Mouse (Mus musculus): Measurements from ENCODE around the gene Gm6164.
"Not testable (repeated sequence)": the region's sequence is repeated elsewhere in the genome, so short reads cannot be mapped to it uniquely, and the experiment has no call there.

The Gm6164 gene

GRCm38 (mm10) chr7:20205507-20205906, at the start of gene Gm6164:
Gene Gm6164, minus strand, starts transcription at chr7:20205607.
- in situ Hi-C loops (cut with MboI; ENCODE audit: low pct_unique_long_range_greater_than_20kb in 1 of 2, low sequenced_read_pairs in 2 of 2, unreplicated experiment in 1 of 2), result not testable (repeated sequence)

GRCm38 (mm10) chr7:20233728-20234127, 28.3 kb upstream of the Gm6164 start, which contains the start of gene Gm4498:
Gene Gm4498, minus strand, starts transcription at chr7:20233828.
- in situ Hi-C loops (cut with MboI; ENCODE audit: low pct_unique_long_range_greater_than_20kb in 1 of 2, low sequenced_read_pairs in 2 of 2, unreplicated experiment in 1 of 2), result not testable (repeated sequence)

GRCm38 (mm10) chr7:20193410-20193809, 12.0 kb downstream of the Gm6164 start, which contains the start of gene Vmn1r95:
Gene Vmn1r95, plus strand, starts transcription at chr7:20193710.
- in situ Hi-C loops (cut with MboI; ENCODE audit: low pct_unique_long_range_greater_than_20kb in 1 of 2, low sequenced_read_pairs in 2 of 2, unreplicated experiment in 1 of 2), result not testable (repeated sequence)

GRCm38 (mm10) chr7:20168277-20168676, 37.1 kb downstream of the Gm6164 start, which contains the start of gene Vmn1r94:
Gene Vmn1r94, minus strand, starts transcription at chr7:20168377.
- in situ Hi-C loops (cut with MboI; ENCODE audit: low pct_unique_long_range_greater_than_20kb in 1 of 2, low sequenced_read_pairs in 2 of 2, unreplicated experiment in 1 of 2), result not testable (repeated sequence)
